Mouse (Mus musculus): Measurements from ENCODE around the gene Pnkp.

DNA sequence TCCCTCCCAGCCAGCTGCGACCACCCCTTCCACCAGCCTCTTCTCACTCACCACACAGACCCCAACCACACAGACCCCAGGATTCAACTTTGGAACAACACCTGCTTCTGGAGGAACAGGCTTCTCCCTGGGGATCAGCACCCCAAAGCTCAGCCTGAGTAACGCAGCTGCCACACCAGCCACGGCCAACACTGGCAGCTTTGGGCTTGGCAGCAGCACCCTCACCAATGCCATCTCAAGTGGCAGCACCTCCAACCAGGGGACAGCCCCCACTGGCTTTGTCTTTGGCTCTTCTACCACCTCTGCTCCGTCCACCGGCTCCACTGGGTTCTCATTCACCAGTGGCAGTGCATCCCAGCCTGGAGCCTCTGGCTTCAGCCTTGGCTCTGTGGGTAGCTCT is 28.2 kb upstream of the Pnkp start:
- TF ChIP-seq EP300 (IDR thresholded peaks at IDR 0.05; ENCODE audit: low read depth) (no peak), CTCF (IDR thresholded peaks at IDR 0.05; ENCODE audit: low read depth) (no peak)

Data from heart, postnatal 0 days (tissue).